Mouse (Mus musculus) hindbrain, embryonic 14.5 days (tissue): Measurements from ENCODE around the gene Lsamp. TPM values are rescaled to one million over a fixed set of nuclear protein-coding genes. Genes with fewer than 3 reads are reported as not detected.

Experiments used
- ATAC-seq: fragments of 200-750 bp; cut with Nextera tagmentation; 2 replicates; pipeline ENCODE4 v1.8.0; 2017; ENCODE audit warnings: moderate number of reproducible peaks, mild to moderate bottlenecking, moderate TSS enrichment, moderate library complexity; ENCODE audit not compliant: low FRiP score
- DNase-seq: peaks from one replicate; pipeline ENCODE4 v3.0.0-alpha.2; 2015; ENCODE audit warnings: low spot score
- H3K27ac ChIP-seq: fragments of 300-500 bp; sonication (generic); 2 replicates; pipeline ENCODE4 v1.5.1; 2014; ENCODE audit warnings: mild to moderate bottlenecking, moderate library complexity
- H3K27me3 ChIP-seq: fragments of 300-500 bp; sonication (generic); 2 replicates; pipeline ENCODE4 v1.6.1; 2014; ENCODE audit warnings: mild to moderate bottlenecking, low read length, mixed read lengths; ENCODE audit not compliant: control insufficient read depth, insufficient read depth
- H3K36me3 ChIP-seq: fragments of 300-500 bp; sonication (generic); replicated peaks from 2 replicates; pipeline ENCODE4 v1.6.1; 2014; ENCODE audit not compliant: control insufficient read depth, insufficient read depth
- H3K4me1 ChIP-seq: fragments of 300-500 bp; sonication (generic); replicated peaks from 2 replicates; pipeline ENCODE4 v1.6.1; 2014; ENCODE audit warnings: antibody characterized with exemption, low read length, mixed read lengths; ENCODE audit not compliant: control insufficient read depth, insufficient read depth
- H3K4me2 ChIP-seq: fragments of 300-500 bp; sonication (generic); replicated peaks from 2 replicates; pipeline ENCODE4 v1.6.1; 2014; ENCODE audit warnings: mild to moderate bottlenecking, moderate library complexity
- H3K4me3 ChIP-seq: fragments of 300-500 bp; sonication (generic); replicated peaks from 2 replicates; pipeline ENCODE4 v1.5.1; 2014; ENCODE audit warnings: mild to moderate bottlenecking, low read length
- H3K9ac ChIP-seq: fragments of 300-500 bp; sonication (generic); 2 replicates; pipeline ENCODE4 v1.6.1; 2014
- H3K9me3 ChIP-seq: fragments of 300-500 bp; sonication (generic); 2 replicates; pipeline ENCODE4 v1.6.1; 2016; ENCODE audit warnings: low read length; ENCODE audit not compliant: control insufficient read depth
- WGBS: fragments of 180-500 bp; shearing (Covaris S2); extraction: QIAGEN DNeasy Blood & Tissue Kit; methylation state at CpG from one replicate; pipeline ENCODE4 v1.1.7; 2014; 5-methylcytosine and 5-hydroxymethylcytosine counted together
- polyA plus RNA-seq: library from polyadenylated mRNA; unstranded; fragments of >200 nt; fragmentation: Nextera tagmentation; extraction: Ambion mirVana; gene quantifications from 2 replicates; pipeline ENCODE4 v1.2.1, GENCODE M21; 2014

The Lsamp gene
- polyA plus RNA-seq, 1 experiment from 2014 or later, result 88.1 TPM

DNA sequence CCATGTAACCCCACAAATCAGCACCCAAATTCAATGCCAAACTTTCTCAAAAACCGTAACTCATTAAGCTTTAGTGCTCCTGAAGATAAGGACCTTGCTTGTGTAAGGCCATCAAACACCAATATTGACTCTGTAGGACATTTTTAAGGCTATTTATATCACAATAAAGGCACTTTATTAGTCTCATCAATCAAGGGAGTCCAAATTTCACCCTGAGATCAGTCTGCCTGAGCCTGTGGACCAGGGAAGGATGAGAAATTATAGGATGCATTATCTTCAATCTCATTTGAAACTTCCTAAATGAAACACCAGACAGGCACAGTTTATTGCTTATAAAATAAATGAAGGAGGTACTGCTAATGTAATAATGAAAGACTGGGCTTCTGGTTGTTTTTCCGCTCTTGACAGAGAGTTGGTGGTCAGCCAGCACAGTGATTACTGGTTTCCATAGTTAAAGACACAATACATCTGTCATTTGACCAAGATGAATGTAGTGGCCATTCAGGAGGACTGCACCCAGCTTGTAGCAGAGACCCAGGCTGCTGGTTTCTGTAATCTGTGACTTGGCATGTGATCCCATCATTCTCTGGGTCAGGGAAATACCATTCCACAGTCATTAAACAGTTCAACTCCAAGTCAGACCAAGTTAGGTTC, 1855.7 kb downstream of the Lsamp start:
- ATAC-seq, result peak; percentile 62; the same call in 1 of the 2 replicates

DNA sequence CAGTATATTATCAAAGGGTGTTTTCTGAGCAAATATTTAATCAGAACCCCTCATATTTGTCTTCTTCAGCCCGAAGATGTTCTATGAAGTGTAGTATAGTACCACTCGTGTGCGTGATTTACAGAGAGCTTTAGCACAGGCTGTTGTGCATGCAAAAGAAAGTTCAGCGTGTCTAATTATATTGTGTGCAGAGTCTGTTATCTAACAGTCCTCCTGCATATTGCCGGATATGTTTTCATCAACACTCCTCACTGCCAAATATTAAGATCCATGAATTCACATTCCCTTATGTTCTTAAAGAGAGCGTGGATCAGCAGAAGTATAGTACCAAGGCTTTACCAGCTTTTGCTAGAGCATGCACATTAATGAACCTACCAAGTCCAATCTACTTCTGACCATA, 1862.7 kb downstream of the Lsamp start:
- WGBS, result 84% methylated on average over 6 of the region's 6 CpGs
- H3K4me1 ChIP-seq, result no peaks in the 10 kb centered on the region
- no peaks in the 10 kb centered on the region for H3K36me3 ChIP-seq
- ATAC-seq, result no peak
- H3K27ac ChIP-seq, result no peak overlapping the region
- H3K27me3 ChIP-seq, result no peaks in the 10 kb centered on the region
- H3K4me3 ChIP-seq, result no peak overlapping the region
- no peak overlapping the region for H3K4me2 ChIP-seq
- H3K9me3 ChIP-seq, result no peaks in the 10 kb centered on the region
- no peak for DNase-seq
- no peak overlapping the region for H3K9ac ChIP-seq

More for the DNA sequence above, 1855.7 kb downstream of the Lsamp start:
- Histone ChIP-seq H3K27me3 (no peaks in the 10 kb centered on the region), H3K4me1 (no peaks in the 10 kb centered on the region), H3K4me2 (no peak overlapping the region), H3K36me3 (no peaks in the 10 kb centered on the region), H3K9ac (no peak overlapping the region), H3K9me3 (no peaks in the 10 kb centered on the region), H3K27ac (no peak overlapping the region), H3K4me3 (no peak overlapping the region)
- DNase-seq, result no peak
- 49% methylated on average over 2 of the region's 2 CpGs for WGBS

DNA sequence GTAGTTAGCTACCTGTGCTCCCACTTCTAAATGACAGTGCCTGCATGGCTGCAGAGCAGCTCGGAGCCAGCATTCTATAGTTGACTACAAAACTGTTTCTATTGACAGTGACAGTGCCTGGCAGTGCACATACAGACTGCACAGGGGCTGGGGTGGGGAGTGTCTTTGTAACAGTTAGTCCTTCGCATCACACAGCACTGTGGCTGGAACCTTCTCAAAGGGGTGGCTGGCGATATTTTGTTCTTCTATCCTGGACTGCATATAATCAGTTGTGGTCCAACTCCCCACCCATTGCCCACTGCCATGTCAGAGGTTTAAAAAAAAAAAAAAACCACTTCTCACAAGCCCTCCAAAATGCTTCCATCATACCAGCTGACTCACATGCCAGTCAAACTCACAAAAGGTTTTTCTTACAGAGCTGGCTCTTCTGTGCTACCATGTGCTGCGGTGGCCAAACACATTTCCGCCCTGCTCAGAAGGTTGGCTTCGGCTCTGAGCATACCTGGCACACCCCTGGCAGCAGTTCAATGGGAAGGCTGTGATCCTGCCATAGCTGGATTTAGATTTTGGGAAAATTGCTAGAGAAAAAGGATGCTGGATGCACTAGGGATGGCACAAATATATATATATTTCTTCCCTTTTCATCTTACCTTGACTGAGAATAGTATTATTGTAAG, 1887.9 kb downstream of the Lsamp start:
- DNase-seq (no peak), ATAC-seq (no peak; the same call in 1 of the 2 replicates)
- Histone ChIP-seq H3K36me3 (no peaks in the 10 kb centered on the region), H3K9ac (no peak overlapping the region), H3K4me1 (no peaks in the 10 kb centered on the region), H3K4me2 (no peak overlapping the region), H3K4me3 (no peak overlapping the region), H3K27ac (no peak overlapping the region), H3K27me3 (no peaks in the 10 kb centered on the region), H3K9me3 (no peaks in the 10 kb centered on the region)
- 76% methylated on average over 6 of the region's 6 CpGs for WGBS

DNA sequence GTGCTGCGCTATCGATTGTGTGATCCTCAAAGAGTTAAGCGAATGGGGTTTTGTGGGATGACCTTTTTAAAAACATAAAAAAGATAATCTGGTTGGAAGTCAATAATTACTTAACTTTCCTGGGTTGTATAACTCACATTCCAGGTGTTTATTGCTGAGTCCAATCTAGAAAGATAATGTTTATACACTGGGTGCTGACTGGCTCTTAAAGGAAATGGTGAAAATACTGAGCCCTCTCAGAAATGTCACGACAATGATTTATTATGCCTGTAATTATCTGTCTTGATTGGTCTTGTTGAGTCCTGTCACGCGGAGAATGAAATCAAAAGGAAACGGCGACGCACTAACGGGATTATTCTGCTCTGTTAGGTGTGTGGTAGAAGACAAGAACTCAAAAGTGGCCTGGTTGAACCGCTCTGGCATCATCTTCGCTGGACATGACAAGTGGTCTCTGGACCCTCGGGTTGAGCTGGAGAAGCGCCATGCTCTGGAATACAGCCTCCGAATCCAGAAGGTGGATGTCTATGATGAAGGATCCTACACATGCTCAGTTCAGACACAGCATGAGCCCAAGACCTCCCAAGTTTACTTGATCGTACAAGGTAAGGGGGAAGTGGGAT, 1904.5 kb downstream of the Lsamp start:
- no peak overlapping the region for H3K9ac ChIP-seq
- H3K4me2 ChIP-seq, result no peak overlapping the region
- no peaks in the 10 kb centered on the region for H3K27me3 ChIP-seq
- DNase-seq (no peak), ATAC-seq (no peak)
- no peaks in the 10 kb centered on the region for H3K9me3 ChIP-seq
- H3K36me3 ChIP-seq, result no peaks in the 10 kb centered on the region
- 71% methylated on average over 16 of the region's 16 CpGs for WGBS
- no peaks in the 10 kb centered on the region for H3K4me1 ChIP-seq
- no peak overlapping the region for H3K4me3 ChIP-seq
- H3K27ac ChIP-seq, result no peak overlapping the region

DNA sequence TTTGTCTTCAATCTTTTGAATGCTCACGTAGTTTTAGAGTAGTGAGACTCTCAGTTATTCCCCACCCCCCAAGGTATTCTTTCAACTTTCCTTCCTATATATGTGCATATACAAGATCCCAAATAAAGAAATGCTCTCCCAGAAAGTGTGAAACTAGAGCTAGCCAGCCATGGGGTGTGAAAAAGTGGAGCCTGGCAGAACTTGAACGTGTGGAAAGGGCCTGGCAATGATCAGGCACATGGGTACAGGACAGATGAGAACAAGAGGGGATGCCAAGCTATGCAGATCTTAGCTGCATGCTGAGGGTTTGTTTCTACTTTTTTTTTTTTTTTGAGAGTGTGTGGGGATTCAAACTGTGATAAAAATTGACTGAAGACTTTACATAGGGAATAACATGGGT, 1916.6 kb downstream of the Lsamp start:
- no peaks in the 10 kb centered on the region for H3K9me3 ChIP-seq
- ATAC-seq (no peak), DNase-seq (no peak)
- H3K27me3 ChIP-seq, result no peaks in the 10 kb centered on the region
- H3K4me1 ChIP-seq, result peaks cover 8% of the 10 kb centered on the region; the same call in 1 of the 2 replicates
- H3K4me3 ChIP-seq, result no peak overlapping the region
- H3K27ac ChIP-seq, result no peak overlapping the region
- H3K4me2 ChIP-seq, result no peak overlapping the region
- WGBS, result 63% methylated on average over 2 of the region's 2 CpGs
- no peaks in the 10 kb centered on the region for H3K36me3 ChIP-seq
- no peak overlapping the region for H3K9ac ChIP-seq

DNA sequence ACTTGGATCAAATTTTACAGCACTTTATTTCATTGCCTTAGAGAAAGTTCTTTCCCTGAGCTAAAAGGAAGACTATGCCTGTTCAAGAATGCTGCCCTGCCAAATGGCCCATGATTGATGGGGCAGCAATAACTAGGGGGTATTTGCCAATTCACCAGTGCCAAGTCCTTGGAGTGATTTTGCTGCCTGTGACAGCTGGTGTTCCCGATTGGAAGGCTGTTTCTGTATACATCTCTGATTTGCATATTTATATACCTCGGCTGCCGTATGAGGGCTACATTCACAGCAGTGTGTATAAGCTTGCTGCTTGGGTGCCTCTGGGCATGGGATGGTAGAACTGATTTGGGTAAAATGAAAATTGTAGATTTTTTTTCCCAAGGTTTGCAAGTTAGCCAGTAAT, 1919.5 kb downstream of the Lsamp start:
- WGBS, result 10% methylated on average over 3 of the region's 3 CpGs
- no peaks in the 10 kb centered on the region for H3K36me3 ChIP-seq
- H3K4me1 ChIP-seq, result peaks cover 8% of the 10 kb centered on the region; the same call in 1 of the 2 replicates
- H3K27me3 ChIP-seq, result no peaks in the 10 kb centered on the region
- H3K27ac ChIP-seq, result 0 out of 2 replicates have a peak overlapping the region, but pooled peaks have one; percentile 26
- H3K9me3 ChIP-seq, result no peaks in the 10 kb centered on the region
- ATAC-seq, result peak; percentile 66; the same call in 1 of the 2 replicates
- no peak overlapping the region for H3K9ac ChIP-seq
- peak; percentile 64 for DNase-seq
- no peak overlapping the region for H3K4me3 ChIP-seq
- no peak overlapping the region for H3K4me2 ChIP-seq

DNA sequence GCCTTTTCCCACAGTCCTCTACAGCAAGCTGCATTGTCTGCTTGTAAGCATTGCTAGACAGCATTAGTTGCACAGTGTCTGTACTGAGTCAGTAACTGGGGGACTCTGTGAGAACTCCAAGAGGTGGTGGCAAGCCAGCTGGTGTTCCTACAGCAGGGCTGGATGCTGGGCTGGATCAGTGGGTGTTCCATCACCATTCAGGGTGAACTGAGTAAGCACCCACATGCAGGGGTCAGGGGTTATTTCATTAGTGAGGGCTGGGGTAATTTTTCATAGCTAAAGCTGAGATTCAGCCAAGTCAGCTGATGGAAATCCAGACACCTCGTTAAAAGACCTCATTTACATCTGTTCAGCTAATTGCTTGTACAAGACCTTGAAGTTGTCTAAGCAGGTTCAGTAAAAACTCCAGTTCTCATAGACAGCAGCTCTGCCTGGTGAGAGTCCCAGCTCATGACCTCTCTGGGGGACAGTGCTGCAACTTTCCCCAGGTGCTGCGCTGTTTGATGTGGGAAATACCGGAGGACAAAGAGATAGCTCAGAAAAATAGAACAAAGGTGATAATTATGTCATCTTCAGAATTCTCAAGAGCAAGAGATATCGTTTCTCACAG, 1928.5 kb downstream of the Lsamp start:
- ATAC-seq (no peak), DNase-seq (no peak)
- no peaks in the 10 kb centered on the region for H3K9me3 ChIP-seq
- no peaks in the 10 kb centered on the region for H3K27me3 ChIP-seq
- no peaks in the 10 kb centered on the region for H3K4me1 ChIP-seq
- no peak overlapping the region for H3K27ac ChIP-seq
- H3K9ac ChIP-seq, result no peak overlapping the region
- WGBS, result 67% methylated on average over 4 of the region's 4 CpGs
- H3K4me2 ChIP-seq, result no peak overlapping the region
- no peaks in the 10 kb centered on the region for H3K36me3 ChIP-seq
- no peak overlapping the region for H3K4me3 ChIP-seq

DNA sequence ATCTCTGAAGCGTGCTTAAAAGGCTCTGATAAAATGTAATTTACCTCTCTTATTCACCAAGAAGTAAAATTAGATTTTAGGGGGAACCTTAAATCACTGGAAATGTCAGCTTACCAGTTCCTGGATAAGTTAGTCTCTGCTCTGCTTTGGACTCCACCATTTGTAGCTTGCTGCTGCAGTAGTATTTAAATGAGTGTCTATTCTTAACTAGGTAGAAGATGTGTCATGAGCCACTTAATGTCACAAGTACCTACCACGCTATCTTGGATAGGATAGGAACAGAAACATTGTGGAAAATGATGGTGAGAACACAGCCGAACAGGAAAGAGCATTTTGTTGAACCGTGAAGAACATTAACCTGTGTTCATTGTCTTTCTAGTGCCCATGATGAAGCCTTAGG, 1929.2 kb downstream of the Lsamp start:
- ATAC-seq (no peak), DNase-seq (no peak)
- no peak overlapping the region for H3K9ac ChIP-seq
- no peaks in the 10 kb centered on the region for H3K9me3 ChIP-seq
- WGBS, result 92% methylated on average over 4 of the region's 4 CpGs
- no peaks in the 10 kb centered on the region for H3K4me1 ChIP-seq
- H3K27ac ChIP-seq, result no peak overlapping the region
- no peaks in the 10 kb centered on the region for H3K36me3 ChIP-seq
- no peak overlapping the region for H3K4me2 ChIP-seq
- no peak overlapping the region for H3K4me3 ChIP-seq
- no peaks in the 10 kb centered on the region for H3K27me3 ChIP-seq

DNA sequence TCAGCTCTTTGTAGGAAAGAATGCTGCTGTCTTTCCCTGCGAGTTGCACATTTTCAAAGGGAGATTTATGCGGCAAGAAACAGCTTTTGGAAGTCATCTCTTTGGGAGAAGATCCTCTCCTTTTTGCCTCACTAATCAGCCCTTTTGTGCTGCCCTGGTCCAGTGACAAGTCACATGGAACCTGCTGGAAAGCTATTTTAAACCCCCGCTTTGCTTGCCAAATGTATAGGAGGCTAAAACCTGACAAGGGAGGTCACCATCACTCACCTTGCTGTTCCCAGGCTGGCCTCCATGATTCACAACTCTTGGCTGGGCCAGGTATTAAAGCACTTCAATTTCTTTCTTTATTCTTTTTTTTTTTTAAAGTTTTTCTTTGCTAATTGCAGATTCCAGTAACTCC, 1932.2 kb downstream of the Lsamp start:
- H3K9ac ChIP-seq, result no peak overlapping the region
- H3K27me3 ChIP-seq, result no peaks in the 10 kb centered on the region
- no peak overlapping the region for H3K4me2 ChIP-seq
- H3K36me3 ChIP-seq, result no peaks in the 10 kb centered on the region
- 74% methylated on average over 3 of the region's 3 CpGs for WGBS
- no peak for DNase-seq
- H3K4me3 ChIP-seq, result no peak overlapping the region
- ATAC-seq, result no peak
- no peaks in the 10 kb centered on the region for H3K4me1 ChIP-seq
- H3K27ac ChIP-seq, result no peak overlapping the region
- H3K9me3 ChIP-seq, result no peaks in the 10 kb centered on the region
